Comparison of ENCODE assay signal across 8 mouse cellular contexts in genomic region chr5:119916551-119917171, GRCm38 (mm10).
DNase-seq lines count a peak whose midpoint lies in the region; ATAC-seq and TF ChIP-seq lines count a peak whose summit lies in the region.

No protein-coding gene starts in this region.

- DNase-seq in cerebellum, adult 11 months: peak; percentile 11
- DNase-seq in brain, embryonic 14.5 days (ENCODE audit: low read depth): peak; percentile 91
- DNase-seq in gastrocnemius, adult 8-10 months (ENCODE audit: low spot score in 2 of 2): peak; percentile 5 to 15
- peak; percentile 31 to 64 for DNase-seq in left cerebral cortex, adult 9 months (ENCODE audit: low spot score in 2 of 2)
- DNase-seq in kidney, postnatal 10 days: no peak
- no peak for DNase-seq in adrenal gland, adult 18-20 months (ENCODE audit: low spot score in 2 of 2)

- no peak for TF ChIP-seq POLR2A in brain, embryonic 14.5 days (IDR thresholded peaks at IDR 0.05; ENCODE audit: borderline replicate concordance, extremely low read depth, insufficient read depth, insufficient read length, poor library complexity, severe bottlenecking)

- no peak for TF ChIP-seq CTCF in brain, embryonic 14.5 days (IDR thresholded peaks at IDR 0.05; ENCODE audit: borderline replicate concordance, extremely low read depth, insufficient read depth, insufficient read length)

- no peak for ATAC-seq in cerebellum, adult (ENCODE audit: insufficient number of reproducible peaks, low FRiP score, low TSS enrichment)
- no peak for ATAC-seq in activated CD4-positive, CD25-positive, alpha-beta regulatory T cell, adult 4 months

Comparison
In these comparisons a context has a peak if more than half of its experiments do, and no peak if none do; other contexts are left out.
1. DNase-seq: peak in cerebellum, adult 11 months (single experiment), brain, embryonic 14.5 days (single experiment), gastrocnemius, adult 8-10 months (2 of 2) and left cerebral cortex, adult 9 months (2 of 2); none in kidney, postnatal 10 days (single experiment) and adrenal gland, adult 18-20 months (0 of 2).